8 mouse cellular contexts compared by ENCODE assay signal in the genomic region with DNA sequence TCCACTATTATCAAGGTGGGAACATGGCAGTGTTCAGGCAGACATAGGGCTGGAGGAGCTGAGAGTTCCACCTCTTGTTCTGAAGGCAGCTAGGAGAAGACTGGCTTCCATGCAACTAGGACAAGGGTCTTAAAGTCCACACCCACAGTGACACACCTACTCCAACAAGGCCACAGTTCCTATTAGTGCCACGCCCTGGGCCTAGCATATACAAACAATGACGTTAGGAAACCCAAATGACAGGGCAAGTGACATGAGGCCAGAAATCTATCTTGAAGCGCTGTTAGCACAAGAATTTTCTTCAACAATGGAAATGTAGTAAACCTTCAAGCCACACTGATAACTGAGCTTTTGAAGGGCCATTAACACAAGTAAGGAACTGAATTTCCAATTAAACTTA. TPM values are rescaled to one million over a fixed set of nuclear protein-coding genes. Genes with fewer than 3 reads are reported as not detected.
DNase-seq lines count a peak whose midpoint lies in the region; ATAC-seq and TF ChIP-seq lines count a peak whose summit lies in the region.

No protein-coding gene starts in this region.

- DNase-seq in lung, embryonic 14.5 days: no peak
- no peak for DNase-seq in lung, postnatal 4 days
- no peak for DNase-seq in forebrain, embryonic 11.5 days (ENCODE audit: low spot score)
- DNase-seq in limb, embryonic 14.5 days (ENCODE audit: low spot score): no peak
- DNase-seq in left cerebral cortex, postnatal 25 days (ENCODE audit: low spot score in 2 of 2): no peak
- no peak for DNase-seq in left cerebral cortex, postnatal 36 days (ENCODE audit: low spot score in 2 of 2)

- H3K27me3 ChIP-seq in lung, embryonic 14.5 days (ENCODE audit: insufficient read depth, low read length): no peaks in the 10 kb centered on the region
- H3K27me3 ChIP-seq in forebrain, embryonic 11.5 days (ENCODE audit: control insufficient read depth, insufficient read depth, low read length): no peaks in the 10 kb centered on the region
- no peaks in the 10 kb centered on the region for H3K27me3 ChIP-seq in limb, embryonic 14.5 days (ENCODE audit: control insufficient read depth, insufficient read depth, low read length)
- no peaks in the 10 kb centered on the region for H3K27me3 ChIP-seq in stomach, embryonic 14.5 days (ENCODE audit: control insufficient read depth, insufficient read depth, low read length)

- H3K4me3 ChIP-seq in lung, embryonic 14.5 days (ENCODE audit: low read depth, low read length): peak overlapping the region; percentile 62
- peak overlapping the region; percentile 43 for H3K4me3 ChIP-seq in forebrain, embryonic 11.5 days (ENCODE audit: low read depth, low read length)
- H3K4me3 ChIP-seq in limb, embryonic 14.5 days (replicated peaks; ENCODE audit: low read length): peak overlapping the region; percentile 52
- peak overlapping the region; percentile 45 for H3K4me3 ChIP-seq in stomach, embryonic 14.5 days (ENCODE audit: low read depth, low read length)

- ATAC-seq in lung, embryonic 14.5 days (ENCODE audit: insufficient read depth): no peak
- no peak for ATAC-seq in forebrain, embryonic 11.5 days (replicated peaks; ENCODE audit: low FRiP score)
- ATAC-seq in limb, embryonic 14.5 days (ENCODE audit: low FRiP score, low read depth): no peak
- no peak for ATAC-seq in stomach, embryonic 14.5 days (ENCODE audit: insufficient number of reproducible peaks, insufficient read depth, low FRiP score, low read depth)
- no peak for ATAC-seq in frontal cortex, adult (ENCODE audit: low TSS enrichment)

- H3K4me2 ChIP-seq in lung, embryonic 14.5 days: peak overlapping the region; percentile 85
- H3K4me2 ChIP-seq in forebrain, embryonic 11.5 days (ENCODE audit: low read depth, low read length, severe bottlenecking): peak overlapping the region; percentile 76
- H3K4me2 ChIP-seq in limb, embryonic 14.5 days (replicated peaks; ENCODE audit: low read depth, low read length, severe bottlenecking): peak overlapping the region; percentile 65
- H3K4me2 ChIP-seq in stomach, embryonic 14.5 days (replicated peaks; ENCODE audit: low read depth, low read length): peak overlapping the region; percentile 73

- H3K9me3 ChIP-seq in lung, embryonic 14.5 days (ENCODE audit: low read depth, low read length): no peaks in the 10 kb centered on the region
- H3K9me3 ChIP-seq in forebrain, embryonic 11.5 days (ENCODE audit: control insufficient read depth, low read length): no peaks in the 10 kb centered on the region
- no peaks in the 10 kb centered on the region for H3K9me3 ChIP-seq in limb, embryonic 14.5 days (ENCODE audit: control insufficient read depth, low read length)
- H3K9me3 ChIP-seq in stomach, embryonic 14.5 days (ENCODE audit: control insufficient read depth, low read depth, low read length): no peaks in the 10 kb centered on the region

- peaks cover under 1% of the 10 kb centered on the region; the same call in 1 of the 2 replicates for H3K36me3 ChIP-seq in lung, embryonic 14.5 days (ENCODE audit: insufficient read depth)
- no peaks in the 10 kb centered on the region for H3K36me3 ChIP-seq in forebrain, embryonic 11.5 days (ENCODE audit: control insufficient read depth, insufficient read depth, low read length)
- peaks cover 4% of the 10 kb centered on the region; the same call in 1 of the 2 replicates for H3K36me3 ChIP-seq in limb, embryonic 14.5 days (ENCODE audit: control insufficient read depth, insufficient read depth, low read length)
- H3K36me3 ChIP-seq in stomach, embryonic 14.5 days (ENCODE audit: control insufficient read depth, insufficient read depth, low read length): no peaks in the 10 kb centered on the region

- H3K9ac ChIP-seq in lung, embryonic 14.5 days: no peak overlapping the region
- no peak overlapping the region; the same call in 1 of the 2 replicates for H3K9ac ChIP-seq in forebrain, embryonic 11.5 days (ENCODE audit: low read length)
- H3K9ac ChIP-seq in limb, embryonic 14.5 days (ENCODE audit: low read depth, low read length, severe bottlenecking): peak overlapping the region; percentile 62
- H3K9ac ChIP-seq in stomach, embryonic 14.5 days (replicated peaks; ENCODE audit: low read depth, low read length): no peak overlapping the region; the same call in 1 of the 2 replicates

- no peak overlapping the region for H3K27ac ChIP-seq in lung, embryonic 14.5 days (ENCODE audit: low read depth)
- no peak overlapping the region for H3K27ac ChIP-seq in forebrain, embryonic 11.5 days (ENCODE audit: low read depth, low read length)
- H3K27ac ChIP-seq in limb, embryonic 14.5 days (replicated peaks; ENCODE audit: low read depth, low read length): no peak overlapping the region
- peak overlapping the region; percentile 96; the same call in 1 of the 2 replicates for H3K27ac ChIP-seq in stomach, embryonic 14.5 days (ENCODE audit: low read length)

- peaks cover 9% of the 10 kb centered on the region; the same call in 1 of the 2 replicates for H3K4me1 ChIP-seq in lung, embryonic 14.5 days (ENCODE audit: insufficient read depth)
- H3K4me1 ChIP-seq in forebrain, embryonic 11.5 days (replicated peaks; ENCODE audit: control insufficient read depth, insufficient read depth, low read length): peaks cover 3% of the 10 kb centered on the region
- H3K4me1 ChIP-seq in limb, embryonic 14.5 days (ENCODE audit: control insufficient read depth, insufficient read depth, low read length): peaks cover 16% of the 10 kb centered on the region
- peaks cover 14% of the 10 kb centered on the region; the same call in 1 of the 2 replicates for H3K4me1 ChIP-seq in stomach, embryonic 14.5 days (ENCODE audit: control insufficient read depth, insufficient read depth, low read length)

- TF ChIP-seq CTCF in lung, embryonic 14.5 days (IDR thresholded peaks at IDR 0.05; ENCODE audit: low read depth): no peak

- WGBS in lung, embryonic 14.5 days: 73% methylated on average over 3 of the region's 3 CpGs
- 91% methylated on average over 3 of the region's 3 CpGs for whole genome bisulfite sequencing in forebrain, embryonic 11.5 days
- 88% methylated on average over 3 of the region's 3 CpGs for WGBS in limb, embryonic 14.5 days
- 69% methylated on average over 3 of the region's 3 CpGs for WGBS in stomach, embryonic 14.5 days

- intact Hi-C loops in left cerebral cortex, postnatal 25 days (cut with DNase I): no loop called here
- intact Hi-C loops in left cerebral cortex, postnatal 36 days (cut with DNase I): no loop called here

- TF ChIP-seq POLR2A in limb, embryonic 14.5 days (IDR thresholded peaks at IDR 0.05; ENCODE audit: borderline replicate concordance, extremely low read depth, insufficient read depth, insufficient read length): no peak

RNA-seq across cellular contexts. Expression of a gene that starts 1.2 kb away (rescaled TPM):
- polyA plus RNA-seq in lung, embryonic 14.5 days (2014; fragmentation: Nextera tagmentation; extraction: Ambion mirVana): 28.3 and 29.1 TPM in 2 replicates
- polyA plus RNA-seq in forebrain, embryonic 11.5 days (2014; fragmentation: Nextera tagmentation; extraction: Ambion mirVana): 35.1 and 36.6 TPM in 2 replicates
- 15.6 and 18.8 TPM in 2 replicates for polyA plus RNA-seq in limb, embryonic 14.5 days (2012; rRNA removed)
- polyA plus RNA-seq in limb, embryonic 14.5 days (2014; fragmentation: Nextera tagmentation; extraction: Ambion mirVana): 28.6 and 29.9 TPM in 2 replicates
- polyA plus RNA-seq in stomach, embryonic 14.5 days (2014; fragmentation: Nextera tagmentation; extraction: Ambion mirVana): 25.3 and 29.4 TPM in 2 replicates
- total RNA-seq in left cerebral cortex, postnatal 25 days (2021): 10 to 100 TPM; 25.6 to 29.1 TPM
- 10 to 100 TPM; 28.1 to 29.8 TPM for total RNA-seq in left cerebral cortex, postnatal 36 days (2021)

RNA-seq across cellular contexts. Expression of a gene that starts 20.2 kb away (rescaled TPM):
- 386 and 393 TPM in 2 replicates for polyA plus RNA-seq in lung, embryonic 14.5 days (2014; fragmentation: Nextera tagmentation; extraction: Ambion mirVana)
- 640 and 645 TPM in 2 replicates for polyA plus RNA-seq in forebrain, embryonic 11.5 days (2014; fragmentation: Nextera tagmentation; extraction: Ambion mirVana)
- polyA plus RNA-seq in limb, embryonic 14.5 days (2012; rRNA removed): 47.3 and 96.6 TPM in 2 replicates
- polyA plus RNA-seq in limb, embryonic 14.5 days (2014; fragmentation: Nextera tagmentation; extraction: Ambion mirVana): 343 and 345 TPM in 2 replicates
- polyA plus RNA-seq in stomach, embryonic 14.5 days (2014; fragmentation: Nextera tagmentation; extraction: Ambion mirVana): 370 and 388 TPM in 2 replicates
- 100 to 1,000 TPM; 316 to 320 TPM for total RNA-seq in left cerebral cortex, postnatal 25 days (2021)
- 100 to 1,000 TPM; 267 to 314 TPM for total RNA-seq in left cerebral cortex, postnatal 36 days (2021)

RNA-seq across cellular contexts. Expression of a gene that starts 55.9 kb away (rescaled TPM):
- polyA plus RNA-seq in lung, embryonic 14.5 days (2014; fragmentation: Nextera tagmentation; extraction: Ambion mirVana): 159 and 165 TPM in 2 replicates
- polyA plus RNA-seq in forebrain, embryonic 11.5 days (2014; fragmentation: Nextera tagmentation; extraction: Ambion mirVana): 185 and 191 TPM in 2 replicates
- polyA plus RNA-seq in limb, embryonic 14.5 days (2012; rRNA removed): 67.4 and 73.4 TPM in 2 replicates
- polyA plus RNA-seq in limb, embryonic 14.5 days (2014; fragmentation: Nextera tagmentation; extraction: Ambion mirVana): 140 and 143 TPM in 2 replicates
- 146 TPM in 2 replicates for polyA plus RNA-seq in stomach, embryonic 14.5 days (2014; fragmentation: Nextera tagmentation; extraction: Ambion mirVana)
- total RNA-seq in left cerebral cortex, postnatal 25 days (2021): 10 to 100 TPM; 47.0 to 53.2 TPM
- 10 to 100 TPM; 48.2 TPM for total RNA-seq in left cerebral cortex, postnatal 36 days (2021)
